Mouse (Mus musculus): ENCODE measurements around the gene Gm9913.

Gm9913 gene

DNA sequence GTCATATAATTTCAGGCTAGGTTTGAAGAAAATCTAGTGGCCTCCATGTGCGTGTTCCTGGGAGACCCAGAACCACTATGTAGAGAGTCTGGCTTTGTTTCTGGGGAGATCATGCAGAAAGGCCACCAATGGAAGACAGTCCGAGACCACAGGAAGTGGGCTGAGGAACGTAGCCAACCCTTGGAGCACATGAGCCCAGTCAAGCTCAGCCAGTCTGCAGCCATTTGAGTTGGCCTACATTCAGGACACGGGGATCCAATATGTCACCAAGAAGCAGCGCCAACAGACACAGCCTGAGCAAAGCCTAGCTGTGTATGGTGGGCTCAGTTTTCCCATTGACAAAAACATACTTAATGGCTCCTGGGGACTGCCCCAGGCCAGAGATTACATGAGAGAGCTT is 8.2 kb upstream of the Gm9913 start:
- DNase-seq (ENCODE audit: low spot score): no peak

DNA sequence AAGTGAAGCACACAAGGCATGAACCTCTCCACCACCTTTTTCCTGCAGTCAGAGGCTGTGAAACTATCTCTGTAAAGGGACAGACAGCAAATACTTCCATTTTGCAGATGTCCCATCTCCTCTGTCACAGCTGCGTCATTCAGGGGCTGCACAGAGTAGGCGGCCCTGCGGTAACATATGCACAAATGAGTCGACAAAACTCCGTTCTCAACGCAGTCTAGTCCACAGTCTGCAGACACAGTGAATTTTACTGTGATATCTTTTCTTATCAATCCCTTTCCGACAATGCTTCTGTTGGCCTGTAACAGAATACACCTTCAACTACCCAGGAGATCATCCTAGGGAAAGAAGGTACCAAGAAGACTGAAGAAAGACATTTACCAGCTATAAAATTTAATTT is 6.7 kb upstream of the Gm9913 start:
- DNase-seq (ENCODE audit: low spot score): no peak

DNA sequence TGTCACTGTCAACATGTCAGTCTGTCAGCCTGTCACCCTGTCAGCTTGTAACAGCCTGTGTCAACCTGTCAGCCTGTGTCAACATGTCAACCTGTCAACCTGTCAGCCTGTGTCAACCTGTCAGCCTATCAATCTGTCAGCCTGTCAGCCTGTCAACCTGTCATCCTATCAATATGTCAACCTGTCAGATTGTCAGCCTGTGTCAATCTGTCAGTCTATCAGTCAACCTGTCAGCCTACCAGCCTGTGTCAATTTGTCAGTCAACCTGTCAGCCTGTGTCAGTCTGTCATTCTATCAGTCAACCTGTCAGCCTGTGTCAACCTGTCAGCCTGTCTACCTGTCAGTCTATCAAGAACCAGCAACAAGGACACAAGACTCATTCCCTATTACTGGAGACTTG is 3.4 kb upstream of the Gm9913 start:
- no peak for DNase-seq (ENCODE audit: low spot score)

DNA sequence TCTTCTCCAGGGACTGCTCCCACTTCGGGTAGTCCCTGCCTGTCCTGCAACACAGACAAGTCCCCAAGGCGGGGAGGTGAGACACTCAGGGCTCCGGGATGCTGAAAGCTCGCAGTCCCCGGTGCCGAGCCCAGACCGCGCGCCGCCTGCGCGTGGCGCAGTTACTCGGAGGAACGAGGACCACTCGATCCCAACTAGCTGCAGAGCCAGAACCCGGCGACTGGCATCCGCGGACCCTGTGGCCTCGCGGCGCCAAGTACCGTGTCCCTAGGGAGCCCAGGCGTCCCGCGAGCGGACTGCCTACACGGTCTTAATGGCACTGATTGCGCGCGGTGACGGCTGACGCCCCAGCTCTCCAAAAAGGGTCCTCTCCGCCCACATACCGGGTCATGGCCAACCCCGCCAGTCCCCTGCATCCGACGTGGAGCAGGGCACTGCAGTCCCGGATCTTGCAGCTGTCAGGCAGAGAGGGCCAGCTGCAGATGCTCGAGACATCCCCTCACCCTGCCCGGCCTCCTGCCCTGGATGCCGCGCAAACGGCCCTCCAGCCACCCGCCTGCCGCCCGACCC is 942 bp downstream of the Gm9913 start:
- DNase-seq (ENCODE audit: low spot score): no peak

DNA sequence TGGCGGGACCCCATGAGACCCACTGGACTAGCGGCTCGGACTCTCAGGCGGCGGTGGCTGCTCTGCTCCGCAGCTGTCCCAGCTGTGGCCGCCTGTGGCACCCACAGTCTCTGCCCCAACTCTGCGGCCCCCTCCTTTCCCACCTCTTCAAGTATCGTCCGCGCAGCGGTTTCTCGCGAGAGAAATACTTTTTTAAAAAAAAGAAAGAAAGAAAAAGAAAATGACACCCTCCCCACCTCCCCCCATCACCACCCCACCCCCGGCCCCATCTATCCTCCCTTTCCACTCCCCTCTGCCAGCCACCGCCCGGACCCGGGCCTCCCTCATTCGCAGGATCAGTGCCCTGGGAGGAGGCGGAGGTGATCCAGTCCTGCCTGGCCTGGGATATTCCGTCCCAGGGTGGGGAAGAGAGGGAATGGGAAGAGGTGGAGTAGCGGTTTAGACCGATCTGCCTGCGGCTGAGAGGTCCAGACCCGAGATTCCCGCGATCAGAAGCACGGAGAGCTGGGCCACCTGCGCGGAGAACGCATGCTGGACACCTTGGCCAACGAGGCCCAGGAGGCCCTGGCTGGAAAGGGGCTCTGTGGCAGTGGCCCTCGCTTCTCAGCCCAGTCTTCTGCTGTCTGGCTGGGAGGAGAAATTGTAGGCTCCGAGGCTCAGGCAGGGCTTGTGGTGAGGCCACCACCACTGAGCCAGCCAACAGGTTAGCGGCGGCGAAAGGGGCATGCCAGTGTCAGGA is 1.6 kb downstream of the Gm9913 start:
- DNase-seq (ENCODE audit: low spot score): no peak

DNA sequence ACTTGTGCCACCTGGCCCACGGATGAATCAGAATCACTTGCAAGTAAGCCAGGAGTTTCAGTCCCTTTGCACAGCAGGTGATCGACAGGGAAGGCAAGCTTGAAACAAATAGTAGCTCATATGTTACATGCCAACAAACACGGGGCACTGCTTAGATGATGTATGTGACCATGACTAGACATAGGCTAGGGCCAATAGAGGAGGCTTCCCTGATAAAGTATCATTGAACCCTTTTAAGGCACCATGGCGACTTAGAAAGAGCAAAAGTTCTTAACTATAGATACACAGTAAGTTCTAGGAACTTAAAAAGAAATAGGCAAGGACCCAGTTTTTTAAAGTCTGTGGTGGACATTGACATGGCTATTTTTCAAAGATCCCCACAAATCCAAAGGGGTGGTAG is 3.0 kb downstream of the Gm9913 start, which contains the start of gene Fbn1:
Fbn1 (minus strand) TSS at position 101 of the 400 bp plus-strand sequence.
- no peak for DNase-seq (ENCODE audit: low spot score)

DNA sequence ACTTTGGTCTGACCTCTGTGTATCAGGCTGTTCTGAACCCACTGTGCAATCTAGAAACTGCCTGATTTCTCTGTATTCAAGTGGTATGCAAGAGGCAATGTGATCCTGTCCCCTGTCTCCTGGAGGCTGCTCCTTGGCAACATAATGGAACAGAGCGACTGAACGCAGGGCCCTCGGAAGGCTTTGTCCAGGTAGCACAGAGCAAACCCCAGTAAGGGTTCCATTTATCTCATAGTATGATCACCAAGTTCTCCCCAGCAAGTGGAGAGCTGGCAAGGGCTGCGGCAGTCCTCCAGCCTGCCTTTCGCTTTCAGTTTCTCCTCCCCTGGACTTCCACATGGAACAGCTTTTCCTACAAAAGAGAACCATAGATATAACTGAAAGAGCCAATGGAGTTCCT is 3.5 kb downstream of the Gm9913 start:
- DNase-seq (ENCODE audit: low spot score): no peak

DNA sequence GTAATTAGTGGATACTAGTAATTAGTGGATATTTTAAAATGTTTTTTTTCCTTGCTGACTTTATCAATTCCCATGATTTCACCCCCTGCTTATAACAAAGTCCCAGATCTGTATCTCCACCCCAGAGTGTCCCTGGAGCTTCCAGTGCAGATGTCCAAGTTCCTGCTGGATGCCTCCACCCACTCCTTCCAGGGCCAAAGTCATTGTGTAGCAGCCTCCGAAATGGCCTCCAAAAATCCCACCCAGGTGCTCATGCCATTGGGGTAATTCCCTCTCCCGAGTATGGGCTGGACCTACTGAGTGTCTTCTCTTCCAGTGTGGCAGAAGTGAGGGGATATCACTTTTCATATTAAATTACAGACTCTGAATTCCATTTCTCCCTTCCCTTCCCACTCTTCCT is 5.9 kb downstream of the Gm9913 start:
- no peak for DNase-seq (ENCODE audit: low spot score)

DNA sequence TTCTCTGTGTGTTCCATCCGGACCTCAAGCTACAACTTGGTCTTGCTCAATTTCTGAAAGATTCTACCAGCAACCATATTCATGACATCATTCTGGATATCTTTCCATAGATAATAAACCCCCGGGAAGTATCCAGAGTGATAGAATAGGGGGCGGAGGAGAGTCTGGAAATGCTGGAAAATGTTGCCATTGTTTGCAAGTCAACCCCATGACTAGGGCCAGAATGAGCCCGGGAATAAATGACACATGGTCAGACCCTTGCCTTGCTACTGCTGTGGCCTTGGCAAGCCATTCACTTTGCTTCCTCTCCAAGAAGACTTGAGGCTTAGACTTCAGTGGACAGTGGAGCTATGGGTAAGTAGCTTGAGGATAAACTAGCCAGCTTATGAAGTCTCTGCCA is 7.0 kb downstream of the Gm9913 start:
- DNase-seq (ENCODE audit: low spot score): no peak

DNA sequence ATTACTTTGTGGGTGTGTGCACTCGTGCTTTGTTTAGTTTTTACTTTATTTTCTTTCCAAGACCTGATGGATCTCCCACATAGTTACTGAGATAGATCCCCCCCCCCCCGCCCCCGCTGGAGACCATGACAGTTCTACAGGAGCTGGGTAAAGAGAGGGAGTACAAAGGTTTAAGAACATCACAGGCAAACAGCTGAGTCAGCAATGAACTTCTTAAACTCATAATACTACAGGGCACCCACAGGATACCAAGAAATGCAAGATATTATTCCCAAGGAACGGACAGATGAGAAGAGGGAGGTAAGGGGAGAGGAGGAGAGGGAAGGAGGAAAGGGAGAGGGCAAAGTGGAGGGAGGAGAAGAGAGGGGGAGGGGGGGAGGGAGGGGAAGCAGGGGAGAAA is 7.7 kb downstream of the Gm9913 start:
- no peak for DNase-seq (ENCODE audit: low spot score)

DNA sequence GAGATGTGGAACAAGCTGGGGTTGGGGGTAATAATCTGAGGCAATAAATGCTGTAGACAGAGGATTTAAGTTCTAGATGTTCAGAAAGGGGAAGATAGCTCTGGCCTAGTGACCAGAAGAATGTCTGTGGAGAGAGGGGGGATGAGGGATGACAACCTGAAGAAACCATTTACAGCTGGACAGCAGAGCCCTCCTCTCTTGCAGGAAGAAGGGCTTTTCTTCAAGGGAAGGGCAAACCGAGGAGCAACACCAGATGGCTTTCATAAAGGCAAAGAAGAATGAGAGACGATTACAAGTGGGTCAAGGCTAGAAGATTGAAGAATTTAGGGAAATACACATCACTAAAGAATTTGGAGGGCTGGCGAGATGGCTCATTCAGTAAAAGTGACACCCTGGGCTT is 9.5 kb downstream of the Gm9913 start:
- no peak for DNase-seq (ENCODE audit: low spot score)

DNA sequence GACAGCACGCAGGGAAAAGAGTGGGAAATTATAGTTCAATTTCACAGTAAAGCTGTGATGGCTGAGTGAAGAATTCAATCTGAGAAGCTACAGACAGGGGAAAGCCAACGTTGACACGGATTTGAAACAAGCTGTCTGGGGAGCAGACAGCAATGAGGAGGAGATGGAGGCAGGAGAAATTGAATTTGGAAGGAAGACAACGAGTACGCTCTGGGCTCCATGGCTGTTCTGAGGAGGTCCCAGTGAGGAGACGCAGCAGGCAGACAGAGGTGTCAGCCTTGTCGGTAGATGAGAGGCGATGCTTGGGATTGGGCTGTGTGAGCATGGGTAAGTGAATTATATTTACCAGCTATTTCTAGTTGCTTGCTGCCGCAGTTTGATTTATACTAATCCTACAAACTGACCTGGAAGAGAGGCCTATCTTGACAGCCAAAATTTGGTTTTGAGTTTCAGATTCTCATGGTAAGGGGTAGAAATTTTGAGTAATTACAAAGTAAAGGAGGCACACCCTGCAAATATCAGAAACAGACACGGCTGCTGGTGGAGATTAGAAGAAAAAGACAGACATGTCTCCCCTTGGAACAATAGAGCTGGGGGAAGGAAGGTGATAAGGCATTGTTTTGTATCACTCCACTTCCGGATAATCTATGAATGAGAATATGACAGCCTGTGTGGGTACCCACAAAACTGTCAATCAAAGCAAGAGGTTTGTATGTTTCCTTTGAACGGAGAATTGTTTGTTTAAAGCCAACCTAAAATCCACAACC is 10.6 kb downstream of the Gm9913 start:
- DNase-seq (ENCODE audit: low spot score): no peak

DNA sequence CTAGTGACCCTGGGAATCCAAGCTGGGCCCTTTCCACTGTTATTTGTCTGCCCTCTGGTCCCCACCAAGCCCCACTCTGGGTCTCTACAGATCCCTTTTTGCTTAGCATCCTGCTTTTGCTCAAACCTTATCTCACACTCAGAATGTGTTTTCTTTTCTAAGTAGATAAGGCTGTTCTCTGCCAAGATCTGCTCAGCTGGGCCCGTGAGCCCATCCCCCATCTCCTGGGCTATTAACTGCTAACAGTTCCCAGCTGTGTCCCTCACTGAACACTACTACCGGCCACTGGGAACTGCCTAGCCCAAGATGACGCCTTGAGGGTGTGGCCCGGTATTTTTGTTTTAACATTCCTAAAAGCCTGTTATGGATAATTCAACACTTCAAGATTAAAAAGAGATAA is 11.7 kb downstream of the Gm9913 start:
- DNase-seq (ENCODE audit: low spot score): no peak

DNA sequence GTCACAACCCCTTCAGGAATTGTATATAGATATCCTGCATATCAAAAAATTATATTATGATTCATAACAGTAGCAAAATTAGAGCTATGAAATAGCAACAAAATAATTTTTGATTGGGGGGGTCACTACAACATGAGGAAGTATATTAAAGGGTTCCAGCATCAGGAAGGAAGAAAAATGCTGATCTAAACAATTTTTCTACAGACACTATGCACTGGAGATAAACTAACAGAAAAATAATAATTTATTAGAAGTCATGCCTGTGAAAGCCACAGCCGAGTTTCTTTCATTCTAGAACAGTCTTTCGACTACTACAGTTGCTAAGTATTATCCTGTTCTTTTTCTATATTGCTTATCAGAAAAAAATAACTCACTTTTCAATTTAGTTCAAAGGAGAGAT is 20.6 kb downstream of the Gm9913 start:
- DNase-seq (ENCODE audit: low spot score): no peak

DNA sequence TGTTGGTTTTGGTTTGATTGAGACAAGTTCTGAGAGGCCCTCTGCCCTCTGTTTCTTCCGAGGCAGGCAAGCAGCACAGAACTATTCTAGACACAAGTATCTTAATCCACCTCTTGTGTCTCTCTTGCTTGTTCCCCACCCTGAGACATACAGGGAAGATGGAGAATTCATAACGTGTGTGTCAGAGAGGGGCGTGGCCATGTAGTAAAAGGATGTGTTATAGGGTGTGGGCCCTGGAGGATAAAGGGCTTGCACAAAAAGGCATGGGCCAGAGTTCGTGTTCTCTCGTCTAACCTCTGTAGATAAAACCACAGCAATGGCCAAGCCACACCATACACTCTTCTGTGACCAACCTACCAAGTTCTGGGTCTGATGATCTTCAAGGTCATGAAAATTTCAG is 21.7 kb downstream of the Gm9913 start:
- DNase-seq (ENCODE audit: low spot score): no peak

DNA sequence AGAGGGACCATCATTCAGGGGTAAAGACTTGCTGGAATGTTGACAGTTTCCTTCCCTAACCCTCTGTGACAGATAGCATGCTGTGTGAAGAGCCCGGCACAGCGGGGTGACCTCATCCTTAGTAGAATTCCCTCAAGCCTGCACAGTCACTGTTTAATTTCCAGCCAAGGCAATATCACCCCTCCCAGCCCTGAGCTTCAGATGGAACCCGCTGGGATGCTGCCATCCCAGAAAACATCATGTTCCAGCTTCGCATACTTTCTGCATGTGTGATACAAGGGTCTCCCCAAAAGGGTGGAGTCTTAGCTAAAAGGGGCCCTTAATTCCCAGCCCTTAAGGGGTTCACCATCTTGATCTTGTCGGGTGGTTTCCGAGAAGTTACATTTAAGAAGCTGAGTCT is 25.8 kb downstream of the Gm9913 start:
- DNase-seq (ENCODE audit: low spot score): no peak

DNA sequence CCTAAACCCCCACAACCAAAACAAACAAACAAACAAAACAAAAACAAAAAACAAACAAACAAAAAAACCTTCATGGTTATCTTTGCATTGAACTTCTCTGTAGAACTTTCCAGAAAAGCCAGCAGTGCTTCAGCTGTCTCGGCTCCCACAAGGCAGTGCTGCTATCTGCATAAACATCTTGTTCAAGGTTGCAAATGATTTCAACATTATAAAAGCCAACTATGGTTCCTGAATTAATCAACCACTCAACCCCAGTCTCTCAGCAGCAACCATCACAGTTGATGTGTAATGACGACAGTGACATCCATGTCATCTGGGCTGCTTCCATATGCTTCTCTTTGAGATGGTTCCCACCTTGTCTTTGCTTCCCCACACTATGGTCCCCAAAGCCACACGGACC is 34.8 kb downstream of the Gm9913 start:
- DNase-seq (ENCODE audit: low spot score): no peak

DNA sequence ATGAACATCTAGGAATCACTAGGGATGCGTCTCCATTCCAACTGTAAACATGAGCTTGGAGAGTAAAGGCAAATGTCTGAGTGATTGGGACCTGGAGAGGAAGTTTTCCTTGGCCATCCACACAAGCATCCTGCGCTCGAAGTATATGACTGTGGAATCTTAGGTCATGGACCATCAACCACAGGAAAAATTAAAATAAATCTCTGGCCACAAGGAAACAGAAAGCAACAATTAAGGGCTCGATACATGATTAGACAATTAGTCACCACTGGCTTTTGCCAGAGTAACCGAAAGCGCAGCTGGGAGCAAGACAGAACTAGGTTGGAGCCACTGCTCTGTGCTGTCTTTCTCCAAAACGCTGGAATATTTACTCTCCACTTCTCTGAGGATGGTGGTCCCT is 35.7 kb downstream of the Gm9913 start:
- no peak for DNase-seq (ENCODE audit: low spot score)

DNA sequence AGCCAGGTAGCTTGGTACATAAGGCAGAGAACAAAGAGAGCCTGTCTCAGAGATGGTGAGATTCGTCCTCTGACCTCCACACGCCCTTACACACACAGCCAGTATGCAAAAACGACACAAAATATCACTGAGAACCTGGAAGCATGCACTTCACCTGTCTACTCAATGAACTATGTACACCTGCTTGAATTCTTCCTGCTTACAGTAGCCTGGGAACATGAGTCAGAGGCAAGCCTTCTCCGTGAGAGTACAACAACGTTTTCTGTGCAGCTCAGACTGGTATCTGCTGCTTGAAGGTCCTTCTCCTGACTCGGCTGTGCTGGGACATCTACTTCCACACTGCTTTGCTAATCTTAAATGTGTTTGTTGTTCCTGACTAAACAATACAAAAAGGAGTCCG is 36.6 kb downstream of the Gm9913 start:
- no peak for DNase-seq (ENCODE audit: low spot score)

DNA sequence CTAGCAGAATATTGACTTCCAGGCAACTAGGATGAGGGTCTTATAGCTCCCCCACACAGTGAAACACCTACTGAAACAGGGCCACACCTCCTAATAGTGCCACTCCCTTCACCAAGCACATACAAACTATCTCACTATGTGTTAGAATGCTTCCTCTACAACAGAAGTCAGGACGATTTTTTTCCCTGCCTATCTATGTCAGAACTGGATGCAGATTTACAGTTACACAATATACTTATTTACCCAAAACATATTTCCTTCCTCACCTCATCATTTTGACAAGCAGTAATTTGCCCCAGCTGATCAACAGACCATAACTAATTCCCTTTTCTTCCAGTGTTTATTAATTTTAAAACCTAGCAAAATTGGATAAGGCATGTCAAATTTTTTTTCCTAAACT is 38.8 kb downstream of the Gm9913 start:
- no peak for DNase-seq (ENCODE audit: low spot score)

DNA sequence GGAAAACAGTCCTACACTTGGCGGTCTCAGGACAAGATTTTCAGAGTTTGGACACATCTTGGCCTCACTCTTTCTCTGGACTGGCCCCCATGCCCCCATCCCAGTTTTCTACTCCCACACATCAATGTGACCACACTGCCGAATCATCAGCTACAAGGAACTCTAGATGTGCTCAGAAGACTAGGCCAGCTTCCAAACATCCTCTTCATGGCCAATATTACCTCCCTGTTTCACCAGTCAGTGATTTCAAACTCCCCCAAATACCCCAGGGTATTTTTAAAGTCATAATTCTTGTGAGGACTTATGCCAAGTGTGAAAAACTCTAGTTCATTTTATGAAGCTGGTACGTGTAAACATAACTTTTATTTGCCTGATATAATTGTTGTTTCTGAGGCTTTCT is 40.1 kb downstream of the Gm9913 start:
- DNase-seq (ENCODE audit: low spot score): no peak

DNA sequence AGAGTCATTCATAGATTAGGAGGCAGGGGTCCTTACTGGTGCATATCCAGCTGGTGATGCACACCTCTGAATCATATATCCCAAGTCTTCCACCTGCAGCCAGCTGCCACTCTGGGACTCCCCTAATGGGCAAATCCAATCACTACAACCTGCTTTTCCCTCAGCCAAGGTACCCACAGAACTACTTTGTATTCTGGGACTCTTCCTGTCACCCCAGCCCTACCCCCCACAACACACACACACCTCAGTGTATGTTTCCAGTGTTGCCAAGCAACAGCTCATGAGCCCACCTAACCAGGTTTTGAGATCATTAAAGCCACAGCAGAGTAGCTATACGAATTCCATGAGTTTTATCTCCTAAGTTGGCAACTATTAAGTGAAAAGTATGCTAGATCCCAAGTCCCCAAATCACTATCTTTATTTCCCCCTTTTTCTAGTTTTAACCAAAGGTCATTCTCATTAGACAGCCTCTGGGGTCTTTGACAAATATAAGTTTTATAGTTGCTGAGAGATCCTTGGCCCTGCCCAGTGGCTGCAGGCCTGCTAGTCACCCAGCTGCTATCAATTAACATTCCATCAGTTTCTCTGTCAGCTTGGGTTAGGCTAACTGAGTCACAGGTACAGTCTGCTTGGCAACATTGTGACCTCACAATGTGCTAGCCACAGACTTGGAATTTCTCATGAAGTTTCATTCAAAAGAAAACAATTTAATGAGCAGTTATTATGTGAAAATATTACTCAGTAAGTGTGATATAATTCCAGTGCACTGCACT is 44.1 kb downstream of the Gm9913 start:
- no peak for DNase-seq (ENCODE audit: low spot score)

DNA sequence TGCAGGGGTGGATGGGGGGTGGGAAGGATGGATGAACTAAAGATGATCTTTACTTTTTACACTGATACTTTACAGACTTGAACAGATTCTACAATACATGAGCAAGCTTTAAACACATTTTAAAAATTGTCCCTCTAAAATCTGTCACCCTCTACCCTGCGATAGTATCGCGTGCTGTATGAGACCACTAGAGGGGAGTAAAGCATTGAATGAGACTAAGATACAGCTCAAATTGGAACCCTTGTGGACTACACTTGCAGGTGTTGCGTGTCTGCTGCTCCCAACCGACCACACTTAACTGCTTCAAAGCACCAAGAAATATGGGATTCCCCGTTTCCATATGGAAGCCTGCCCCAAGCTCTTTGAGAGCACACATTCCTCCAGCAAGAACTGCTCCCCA is 50.9 kb downstream of the Gm9913 start:
- no peak for DNase-seq (ENCODE audit: low spot score)

All from spleen, adult 12 weeks (tissue).